Mouse (Mus musculus): ENCODE results near the gene Bik.

DNA sequence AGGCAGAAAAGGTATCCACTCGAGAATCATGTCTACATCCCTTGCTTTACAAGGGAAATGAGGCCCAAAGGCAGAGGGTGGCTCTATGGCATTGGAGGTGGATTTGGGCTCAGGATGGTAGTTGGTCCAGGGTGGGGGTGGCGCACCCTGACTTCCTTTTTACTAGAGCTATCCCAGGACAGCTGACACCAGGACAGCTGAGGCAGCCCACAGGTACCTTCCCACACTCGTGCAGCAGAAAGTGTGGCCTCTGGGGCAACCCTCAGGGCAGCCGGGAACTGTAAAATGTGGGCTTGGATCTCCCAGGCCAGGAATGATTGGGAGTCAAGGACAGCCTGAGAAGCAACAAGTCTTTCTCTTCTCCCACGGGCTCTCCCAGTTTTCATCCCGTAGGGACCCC lies 65.1 kb downstream of the Bik start:
- TF ChIP-seq POLR2A (IDR thresholded peaks at IDR 0.05; ENCODE audit: extremely low read depth, insufficient read depth, low read length), result no peak
- TF ChIP-seq CTCF (IDR thresholded peaks at IDR 0.05; ENCODE audit: extremely low read depth, insufficient read depth, low read length), result no peak

Data from cortical plate, adult 2 months (tissue).